Mouse (Mus musculus): ENCODE results near the gene Cntnap4.
"Not testable (repeated sequence)": the region's sequence is repeated elsewhere in the genome, so short reads cannot be mapped to it uniquely, and the experiment has no call there.

Gene Cntnap4

GRCm38 (mm10) chr8:112724918-112725317 lies 155.1 kb downstream of the Cntnap4 start:
- in situ Hi-C loops (cut with MseI, MboI), result no loop called here

GRCm38 (mm10) chr8:112730583-112731432 lies 161.0 kb downstream of the Cntnap4 start:
- in situ Hi-C loops (cut with MseI, MboI), result no loop called here

- in situ Hi-C loops (cut with MseI, MboI), result no loop called here
Observed at GRCm38 (mm10) chr8:112735575-112735974, 165.7 kb downstream of the Cntnap4 start.

GRCm38 (mm10) chr8:112743331-112743730 lies 173.5 kb downstream of the Cntnap4 start:
- in situ Hi-C loops (cut with MseI, MboI), result no loop called here

GRCm38 (mm10) chr8:112747296-112747695 lies 177.5 kb downstream of the Cntnap4 start:
- in situ Hi-C loops (cut with MseI, MboI), result no loop called here

GRCm38 (mm10) chr8:112755171-112755570 lies 185.3 kb downstream of the Cntnap4 start:
- in situ Hi-C loops (cut with MseI, MboI), result no loop called here

- in situ Hi-C loops (cut with MseI, MboI), result no loop called here
Observed at GRCm38 (mm10) chr8:112803058-112803457, 233.2 kb downstream of the Cntnap4 start.

- in situ Hi-C loops (cut with MseI, MboI), result no loop called here
Observed at GRCm38 (mm10) chr8:112809382-112809781, 239.5 kb downstream of the Cntnap4 start.

- in situ Hi-C loops (cut with MseI, MboI), result no loop called here
Observed at GRCm38 (mm10) chr8:112841057-112841456, 271.2 kb downstream of the Cntnap4 start.

GRCm38 (mm10) chr8:112849541-112849940 lies 279.7 kb downstream of the Cntnap4 start:
- in situ Hi-C loops (cut with MseI, MboI), result not testable (repeated sequence)

GRCm38 (mm10) chr8:112906458-112907112 lies 336.7 kb downstream of the Cntnap4 start:
- in situ Hi-C loops (cut with MseI, MboI), result loop anchor here in 1 of 2 experiments (10.0 kb wide), 1 partner anchor 332 kb away; the partner anchor contains the start of gene Cntnap4

GRCm38 (mm10) chr8:112909527-112909926 lies 339.7 kb downstream of the Cntnap4 start:
- in situ Hi-C loops (cut with MseI, MboI), result loop anchor here in 1 of 2 experiments (10.0 kb wide), 1 partner anchor 335 kb away; the partner anchor contains the start of gene Cntnap4

GRCm38 (mm10) chr8:112911422-112911821 lies 341.6 kb downstream of the Cntnap4 start:
- in situ Hi-C loops (cut with MseI, MboI), result no loop called here

GRCm38 (mm10) chr8:112922151-112922550 lies 352.3 kb downstream of the Cntnap4 start:
- in situ Hi-C loops (cut with MseI, MboI), result no loop called here

- in situ Hi-C loops (cut with MseI, MboI), result no loop called here
Observed at GRCm38 (mm10) chr8:112922789-112923188, 352.9 kb downstream of the Cntnap4 start.

Data from mouse trophoblast stem cell (cell line).